Mouse (Mus musculus): ENCODE measurements around the gene Gm31371.
"Not testable (repeated sequence)": the region's sequence is repeated elsewhere in the genome, so short reads cannot be mapped to it uniquely, and the experiment has no call there.

Gm31371 gene

DNA sequence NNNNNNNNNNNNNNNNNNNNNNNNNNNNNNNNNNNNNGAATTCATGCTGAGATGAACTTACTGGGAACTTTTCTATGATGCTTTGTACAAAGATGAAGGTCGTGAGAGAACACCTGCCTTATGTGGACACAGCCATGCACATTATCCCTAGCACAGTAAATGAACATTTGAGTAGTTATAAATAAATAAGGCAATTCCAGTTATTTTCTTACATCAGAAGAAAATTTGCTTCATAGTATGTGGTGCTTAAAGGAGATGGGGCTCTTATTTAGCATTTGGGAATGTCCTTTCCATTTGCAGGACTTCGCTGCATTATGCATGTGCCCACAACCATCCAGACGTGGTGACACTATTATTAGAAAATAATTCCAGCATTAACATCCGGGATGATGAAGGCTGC lies at the start of gene Gm31371:
TSS of gene Gm31371 (plus strand) at position 301 of the 400 bp plus-strand sequence.
- not testable (repeated sequence) for DNase-seq

DNA sequence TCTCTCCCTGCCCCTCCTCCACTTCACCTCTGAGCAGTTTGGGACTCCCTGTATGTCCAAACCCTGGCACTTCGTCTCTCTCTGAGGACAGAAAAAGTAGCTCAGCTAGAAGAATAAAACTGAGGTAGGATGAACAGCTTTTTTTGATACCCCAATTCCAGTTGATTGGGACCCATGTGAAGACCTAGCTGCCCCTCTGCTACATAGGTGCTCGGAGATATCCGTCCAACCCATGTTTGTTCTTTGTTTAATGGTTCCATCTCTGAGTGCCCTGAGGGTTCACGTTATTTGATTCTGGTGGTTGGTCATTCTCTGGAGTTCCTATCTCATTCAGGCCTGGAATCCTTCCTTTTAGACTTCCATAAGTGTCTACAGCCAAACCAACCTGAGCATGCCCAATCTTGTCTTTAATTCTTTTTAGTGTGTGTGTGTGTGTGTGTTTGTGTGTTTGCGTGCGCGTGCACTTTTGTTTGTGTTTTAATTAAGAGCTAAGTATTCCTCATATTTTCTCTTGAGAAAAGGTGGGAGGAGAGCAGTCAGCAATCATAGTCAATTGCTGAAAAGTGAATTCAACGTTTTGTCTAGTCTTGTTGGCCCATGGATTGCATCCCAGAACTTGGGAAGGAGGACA lies 3.3 kb downstream of the Gm31371 start:
- not testable (repeated sequence) for DNase-seq

DNA sequence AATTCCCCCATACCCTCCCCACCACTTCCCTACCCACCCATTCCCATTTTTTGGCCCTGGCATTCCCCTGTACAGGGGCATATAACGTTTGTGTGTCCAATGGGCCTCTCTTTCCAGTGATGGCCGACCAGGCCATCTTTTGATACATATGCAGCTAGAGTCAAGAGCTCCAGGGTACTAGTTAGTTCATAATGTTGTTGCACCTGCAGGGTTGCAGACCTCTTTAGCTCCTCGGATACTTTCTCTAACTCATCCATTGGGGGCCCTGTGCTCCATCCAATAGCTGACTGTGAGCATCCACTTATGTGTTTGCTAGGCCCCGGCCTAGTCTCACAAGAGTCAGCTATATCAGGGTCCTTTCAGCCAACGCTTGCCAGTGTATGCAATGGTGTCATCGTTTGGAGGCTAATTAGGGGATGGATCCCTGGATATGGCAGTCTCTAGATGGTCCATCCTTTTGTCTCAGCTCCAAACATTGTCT lies 5.7 kb downstream of the Gm31371 start:
- DNase-seq = not testable (repeated sequence)

DNA sequence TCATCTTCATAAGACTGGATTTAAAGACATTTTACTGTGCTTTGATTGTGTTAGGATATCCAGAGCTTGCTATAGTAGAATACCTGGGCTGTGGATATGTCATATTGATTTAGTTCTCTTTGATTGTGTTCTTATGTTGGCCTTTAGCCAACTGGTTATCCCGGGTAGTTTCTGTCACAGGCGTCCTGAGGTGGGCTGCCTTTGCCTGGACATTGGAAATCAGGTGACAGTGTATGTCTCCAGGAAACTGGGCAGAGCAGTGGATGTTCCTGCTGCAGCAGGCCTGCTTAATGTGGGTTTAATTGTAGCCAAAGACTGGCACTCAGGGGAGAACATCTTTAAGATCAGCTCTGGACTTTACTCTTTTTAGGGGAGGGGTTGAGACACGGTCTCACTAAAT lies 15.9 kb downstream of the Gm31371 start:
- DNase-seq = not testable (repeated sequence)

DNA sequence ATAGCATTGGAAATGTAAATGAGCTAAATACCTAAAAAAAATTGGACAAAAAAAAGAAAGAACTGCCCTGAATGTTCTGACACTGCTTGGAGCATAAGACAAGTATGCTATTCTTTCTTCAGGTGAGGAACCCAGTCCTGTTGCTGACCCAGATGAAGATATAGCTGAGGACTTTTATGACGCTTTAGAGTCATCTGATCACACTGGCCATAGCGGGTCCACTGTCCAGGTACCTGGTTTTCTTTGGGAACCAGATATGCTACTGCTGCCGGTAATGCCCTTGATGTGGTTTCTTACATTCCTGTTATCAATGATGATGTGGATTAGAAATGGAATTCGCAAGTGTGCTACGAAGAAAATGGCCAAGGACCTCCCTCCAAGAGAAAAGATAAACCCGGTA lies 31.1 kb downstream of the Gm31371 start:
- DNase-seq = not testable (repeated sequence)

DNA sequence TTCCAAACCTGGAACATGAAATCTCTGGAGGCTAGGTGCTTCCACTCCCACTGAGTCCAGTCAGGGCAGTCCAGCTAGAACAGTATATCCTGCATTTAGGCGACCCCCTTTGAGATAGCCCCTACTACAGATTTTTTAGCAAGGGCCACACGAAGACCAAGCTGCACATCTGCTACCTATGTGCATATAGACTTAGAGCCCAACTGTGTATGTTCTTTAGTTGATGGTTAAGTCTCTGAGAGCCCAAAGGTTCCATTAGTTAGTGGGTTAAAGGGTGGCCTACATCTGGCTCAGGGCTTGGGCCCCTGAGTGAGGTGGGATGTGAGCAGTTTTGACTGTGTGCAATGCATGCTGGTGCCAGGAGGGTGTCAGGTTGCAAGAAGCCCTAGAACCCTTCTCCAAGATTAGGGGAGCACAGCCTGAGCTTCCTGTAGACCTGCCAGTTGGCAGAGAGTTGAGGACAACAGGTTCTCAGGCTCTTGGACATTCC lies 32.4 kb downstream of the Gm31371 start:
- not testable (repeated sequence) for DNase-seq

DNA sequence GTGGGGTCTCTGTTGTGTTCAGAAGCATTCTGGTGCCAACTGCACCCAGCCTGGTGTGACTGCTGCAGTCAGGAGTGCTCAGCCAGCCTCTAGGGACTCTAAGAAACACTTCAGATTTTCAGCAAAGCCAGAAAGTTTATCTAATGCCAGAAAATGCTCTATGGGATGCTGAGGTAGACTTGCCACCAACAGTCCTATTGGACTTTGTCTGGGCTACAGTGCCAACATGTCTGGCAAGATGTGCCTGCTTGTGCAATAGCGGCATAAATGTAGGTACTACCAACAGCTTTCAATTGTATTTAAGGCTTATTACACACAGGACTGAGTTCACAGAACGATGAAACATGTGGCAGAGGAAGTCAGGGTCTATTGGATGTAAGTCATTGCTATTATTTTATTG lies 57.7 kb downstream of the Gm31371 start:
- DNase-seq = no peak

DNA sequence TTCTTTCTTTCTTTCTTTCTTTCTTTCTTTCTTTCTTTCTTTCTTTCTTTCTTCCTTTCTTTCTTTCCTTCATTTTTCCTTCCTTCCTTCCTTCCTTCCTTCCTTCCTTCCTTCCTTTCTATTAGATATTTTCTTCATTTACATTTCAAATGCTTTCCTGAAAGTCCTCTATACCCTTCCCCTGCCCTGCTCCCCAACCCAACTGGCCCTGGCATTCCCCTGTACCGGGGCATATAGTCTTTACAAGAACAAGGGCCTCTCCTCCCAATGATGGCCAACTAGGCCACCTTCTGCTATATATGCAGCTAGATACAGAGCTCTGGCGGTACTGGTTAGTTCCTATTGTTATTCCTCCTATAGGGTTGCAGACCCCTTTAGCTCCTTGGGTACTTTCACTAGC lies 60.6 kb downstream of the Gm31371 start:
- DNase-seq = not testable (repeated sequence)

DNA sequence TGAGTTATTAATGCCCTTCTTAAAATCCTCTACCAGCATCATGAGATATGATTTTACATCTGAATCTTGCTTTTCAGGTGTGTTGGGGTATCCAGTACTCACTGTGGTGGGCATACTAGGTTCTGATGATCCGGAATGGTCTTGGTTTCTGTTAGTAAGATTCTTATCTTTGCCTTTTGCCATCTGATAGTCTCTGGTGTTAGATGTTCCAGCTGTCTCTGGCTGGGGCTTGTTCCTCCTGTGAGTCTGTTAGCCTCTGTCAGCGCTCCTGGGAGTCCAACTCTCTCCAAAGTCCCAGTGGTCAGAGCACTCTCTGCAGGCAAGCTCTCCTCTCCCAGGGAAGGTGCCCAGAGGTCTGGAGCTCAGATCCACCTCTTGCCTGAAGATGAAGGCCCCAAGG lies 65.0 kb downstream of the Gm31371 start:
- peak; percentile 24 for DNase-seq

DNA sequence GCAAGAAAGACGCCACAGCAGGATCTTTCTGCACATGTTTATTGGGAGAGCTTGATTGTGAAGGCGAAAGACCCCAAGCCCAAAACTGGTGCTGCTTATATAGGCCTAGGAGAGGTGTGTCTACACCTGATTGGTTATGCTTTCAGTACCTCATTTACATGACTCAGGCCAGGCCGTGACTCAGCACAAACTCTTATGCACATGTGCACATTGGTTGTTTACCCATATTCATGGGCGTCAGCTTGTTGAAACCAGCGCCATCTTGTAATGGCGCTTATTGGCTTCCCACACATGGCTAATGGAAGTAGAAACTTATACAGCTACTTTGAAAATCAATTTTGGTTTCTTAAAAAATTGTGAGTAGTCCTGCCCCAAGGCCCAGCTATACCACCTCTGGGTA lies 72.0 kb downstream of the Gm31371 start:
- not testable (repeated sequence) for DNase-seq

Data from lung, postnatal 14 days (tissue).